Mouse (Mus musculus) embryonic facial prominence, embryonic 12.5 days (tissue): Measurements from ENCODE around the gene Gm4353. TPM values are rescaled to one million over a fixed set of nuclear protein-coding genes. Genes with fewer than 3 reads are reported as not detected.

Experiments used
- ATAC-seq: fragments of 200-750 bp; cut with Nextera tagmentation; 2 replicates; pipeline ENCODE4 v1.8.0; 2017; ENCODE audit not compliant: insufficient number of reproducible peaks, insufficient read depth, low FRiP score, low TSS enrichment
- H3K27ac ChIP-seq: fragments of 300-500 bp; sonication (generic); 2 replicates; pipeline ENCODE4 v1.5.1; 2016; ENCODE audit warnings: mild to moderate bottlenecking
- H3K27me3 ChIP-seq: fragments of 300-500 bp; sonication (generic); 2 replicates; pipeline ENCODE4 v1.6.1; 2016; ENCODE audit warnings: mild to moderate bottlenecking, moderate library complexity
- H3K36me3 ChIP-seq: fragments of 300-500 bp; sonication (generic); 2 replicates; pipeline ENCODE4 v1.6.1; 2016; ENCODE audit warnings: mild to moderate bottlenecking
- H3K4me1 ChIP-seq: fragments of 300-500 bp; sonication (generic); 2 replicates; pipeline ENCODE4 v1.6.1; 2016
- H3K4me2 ChIP-seq: fragments of 300-500 bp; sonication (generic); replicated peaks from 2 replicates; pipeline ENCODE4 v1.6.1; 2016; ENCODE audit warnings: mild to moderate bottlenecking, moderate library complexity
- H3K4me3 ChIP-seq: fragments of 300-500 bp; sonication (generic); 2 replicates; pipeline ENCODE4 v1.5.1; 2016; ENCODE audit warnings: mild to moderate bottlenecking
- H3K9ac ChIP-seq: fragments of 300-500 bp; sonication (generic); 2 replicates; pipeline ENCODE4 v1.6.1; 2016; ENCODE audit warnings: mild to moderate bottlenecking, moderate library complexity
- H3K9me3 ChIP-seq: fragments of 300-500 bp; sonication (generic); 2 replicates; pipeline ENCODE4 v1.6.1; 2016; ENCODE audit warnings: mild to moderate bottlenecking, moderate library complexity
- WGBS: fragments of 180-500 bp; shearing (Covaris S2); methylation state at CpG from one replicate; pipeline ENCODE4 v1.1.7; 2016; 5-methylcytosine and 5-hydroxymethylcytosine counted together
- polyA plus RNA-seq: library from polyadenylated mRNA; unstranded; fragments of >200 nt; fragmentation: Nextera tagmentation; extraction: Ambion mirVana; gene quantifications from 2 replicates; pipeline ENCODE4 v1.2.1, GENCODE M21; 2016

The Gm4353 gene
- polyA plus RNA-seq, 1 experiment from 2014 or later: 1.1 TPM

GRCm38 (mm10) chr7:116119306-116119857, 34.9 kb upstream of the Gm4353 start:
- Histone ChIP-seq H3K4me3 (no peak overlapping the region), H3K27ac (no peak overlapping the region), H3K36me3 (no peaks in the 10 kb centered on the region), H3K9ac (no peak overlapping the region), H3K9me3 (no peaks in the 10 kb centered on the region), H3K4me2 (no peak overlapping the region), H3K27me3 (no peaks in the 10 kb centered on the region), H3K4me1 (peaks cover 10% of the 10 kb centered on the region; the same call in 1 of the 2 replicates)
- 81% methylated on average over 1 of the region's 1 CpGs for WGBS
- no peak for ATAC-seq

GRCm38 (mm10) chr7:116115991-116116390, 31.6 kb upstream of the Gm4353 start:
- 85% methylated on average over 2 of the region's 2 CpGs for WGBS
- Histone ChIP-seq H3K9ac (no peak overlapping the region), H3K27ac (no peak overlapping the region), H3K27me3 (no peaks in the 10 kb centered on the region), H3K36me3 (no peaks in the 10 kb centered on the region), H3K4me3 (no peak overlapping the region), H3K9me3 (no peaks in the 10 kb centered on the region), H3K4me1 (no peaks in the 10 kb centered on the region), H3K4me2 (no peak overlapping the region)
- no peak for ATAC-seq

DNA sequence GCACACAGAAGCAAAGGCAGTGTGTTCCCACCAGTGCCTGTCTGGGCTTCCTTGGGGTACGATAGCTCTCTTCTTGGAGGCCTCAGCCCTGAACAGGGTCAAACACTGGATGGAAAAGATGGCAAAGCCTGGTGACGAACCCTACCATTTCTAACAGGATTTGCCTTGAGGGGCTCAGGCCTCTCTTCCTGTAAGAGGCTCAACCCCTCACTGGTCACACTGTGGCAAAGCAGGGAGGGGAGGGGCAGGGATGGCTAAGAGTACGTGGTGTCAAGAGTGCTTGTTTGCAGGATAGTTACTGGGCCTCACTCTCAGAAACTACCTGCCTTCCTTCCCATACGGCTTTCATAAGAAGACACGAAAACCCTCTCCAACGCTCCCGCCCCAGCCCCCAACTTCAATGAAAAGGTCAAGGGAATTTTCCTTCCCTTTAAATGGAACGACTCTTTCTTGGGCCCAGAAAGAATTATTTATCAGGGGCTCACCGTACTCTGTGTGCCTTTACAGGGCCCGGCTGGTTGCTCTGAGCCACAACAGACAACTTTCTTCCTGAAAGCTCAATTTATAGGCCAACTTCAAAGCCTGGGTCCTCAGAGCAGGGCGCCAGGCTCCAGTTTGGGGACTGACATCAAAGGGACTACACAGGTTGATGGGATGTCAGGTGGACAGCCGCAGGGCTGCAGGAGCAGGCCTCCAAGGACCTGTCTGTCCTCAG, 30.9 kb upstream of the Gm4353 start:
- H3K4me2 ChIP-seq: no peak overlapping the region
- H3K9ac ChIP-seq: no peak overlapping the region
- no peak overlapping the region for H3K4me3 ChIP-seq
- no peaks in the 10 kb centered on the region for H3K36me3 ChIP-seq
- no peaks in the 10 kb centered on the region for H3K27me3 ChIP-seq
- no peaks in the 10 kb centered on the region for H3K4me1 ChIP-seq
- H3K9me3 ChIP-seq: no peaks in the 10 kb centered on the region
- no peak for ATAC-seq
- WGBS: 65% methylated on average over 12 of the region's 12 CpGs
- H3K27ac ChIP-seq: no peak overlapping the region

DNA sequence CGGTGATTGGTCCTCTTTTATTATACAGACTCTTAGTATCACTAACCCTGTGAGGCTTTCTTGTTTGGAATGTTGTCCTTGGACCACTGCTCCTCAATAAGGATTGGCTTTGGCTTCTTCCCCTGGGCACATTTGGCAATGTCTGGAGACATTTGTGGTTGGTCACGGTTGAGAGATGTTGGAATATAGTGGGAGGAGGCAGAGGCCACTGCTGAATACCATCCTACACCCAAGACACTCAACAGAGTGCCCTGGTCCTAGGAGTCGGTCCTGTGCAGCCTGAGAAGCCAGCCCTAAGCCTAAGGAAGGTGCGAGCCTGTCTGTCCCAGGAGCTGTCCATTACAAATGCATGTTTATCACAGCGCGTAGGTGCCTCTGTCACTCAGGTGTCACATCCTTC, 27.1 kb upstream of the Gm4353 start:
- Histone ChIP-seq H3K9ac (no peak overlapping the region), H3K27me3 (no peaks in the 10 kb centered on the region), H3K27ac (no peak overlapping the region), H3K4me2 (no peak overlapping the region), H3K4me3 (no peak overlapping the region), H3K4me1 (no peaks in the 10 kb centered on the region), H3K9me3 (no peaks in the 10 kb centered on the region), H3K36me3 (peaks cover 13% of the 10 kb centered on the region)
- ATAC-seq: no peak
- WGBS: 84% methylated on average over 6 of the region's 6 CpGs

- ATAC-seq: no peak
Measured at GRCm38 (mm10) chr7:116110661-116111060, 26.2 kb upstream of the Gm4353 start.

GRCm38 (mm10) chr7:116103091-116103490, 18.7 kb upstream of the Gm4353 start:
- Histone ChIP-seq H3K27ac (no peak overlapping the region), H3K4me2 (no peak overlapping the region), H3K36me3 (peaks cover 65% of the 10 kb centered on the region), H3K4me3 (no peak overlapping the region), H3K9me3 (no peaks in the 10 kb centered on the region), H3K4me1 (no peaks in the 10 kb centered on the region), H3K27me3 (no peaks in the 10 kb centered on the region), H3K9ac (no peak overlapping the region)
- WGBS: 96% methylated on average over 9 of the region's 9 CpGs
- no peak for ATAC-seq

More at GRCm38 (mm10) chr7:116110661-116111060, 26.2 kb upstream of the Gm4353 start:
- no peak overlapping the region for H3K27ac ChIP-seq
- H3K4me1 ChIP-seq: no peaks in the 10 kb centered on the region
- 78% methylated on average over 3 of the region's 3 CpGs for WGBS
- H3K4me2 ChIP-seq: no peak overlapping the region
- no peaks in the 10 kb centered on the region for H3K9me3 ChIP-seq
- no peaks in the 10 kb centered on the region for H3K27me3 ChIP-seq
- H3K36me3 ChIP-seq: peaks cover 22% of the 10 kb centered on the region
- no peak overlapping the region for H3K9ac ChIP-seq
- no peak overlapping the region for H3K4me3 ChIP-seq

GRCm38 (mm10) chr7:116099952-116100528, 15.6 kb upstream of the Gm4353 start:
- Histone ChIP-seq H3K4me1 (peaks cover 8% of the 10 kb centered on the region), H3K27ac (no peak overlapping the region), H3K4me2 (no peak overlapping the region), H3K9ac (no peak overlapping the region), H3K9me3 (no peaks in the 10 kb centered on the region), H3K4me3 (no peak overlapping the region), H3K27me3 (no peaks in the 10 kb centered on the region), H3K36me3 (peaks cover 38% of the 10 kb centered on the region)
- ATAC-seq: no peak
- WGBS: 91% methylated on average over 7 of the region's 7 CpGs

DNA sequence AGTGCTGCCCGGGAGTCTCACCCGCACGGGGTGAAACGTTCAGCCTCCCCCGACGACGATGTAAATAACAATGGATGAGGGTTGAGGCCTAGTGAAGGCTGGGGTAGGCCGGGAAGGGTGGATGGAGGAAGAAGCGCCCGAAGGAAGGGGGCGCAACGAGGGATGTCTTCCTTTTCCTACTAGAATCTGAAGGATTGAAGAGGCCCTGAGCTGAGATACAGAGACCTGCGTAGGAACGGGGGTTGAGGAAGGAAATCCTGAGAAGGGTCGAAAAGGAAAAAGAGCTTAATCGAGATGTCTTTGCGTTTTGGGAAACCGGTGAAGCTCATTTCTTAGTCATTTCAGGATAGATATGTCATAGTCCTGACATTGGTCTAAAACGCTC, 9.0 kb upstream of the Gm4353 start:
- H3K9ac ChIP-seq: peak overlapping the region; percentile 82
- H3K9me3 ChIP-seq: no peaks in the 10 kb centered on the region
- H3K4me2 ChIP-seq: peak overlapping the region; percentile 77
- peak; percentile 83 for ATAC-seq
- peak overlapping the region; percentile 69 for H3K4me3 ChIP-seq
- H3K27me3 ChIP-seq: no peaks in the 10 kb centered on the region
- WGBS: under 1% methylated on average over 19 of the region's 19 CpGs
- H3K27ac ChIP-seq: peak overlapping the region; percentile 92
- no peaks in the 10 kb centered on the region for H3K36me3 ChIP-seq
- H3K4me1 ChIP-seq: peaks cover 16% of the 10 kb centered on the region

GRCm38 (mm10) chr7:116092710-116093465, 8.5 kb upstream of the Gm4353 start:
- under 1% methylated on average over 38 of the region's 38 CpGs for WGBS
- no peaks in the 10 kb centered on the region for H3K9me3 ChIP-seq
- peak overlapping the region; percentile 77 for H3K4me2 ChIP-seq
- no peaks in the 10 kb centered on the region for H3K36me3 ChIP-seq
- peaks cover 16% of the 10 kb centered on the region for H3K4me1 ChIP-seq
- H3K4me3 ChIP-seq: peak overlapping the region; percentile 69
- no peaks in the 10 kb centered on the region for H3K27me3 ChIP-seq
- H3K9ac ChIP-seq: peak overlapping the region; percentile 82
- H3K27ac ChIP-seq: peak overlapping the region; percentile 92
- ATAC-seq: peak; percentile 100

- no peak for ATAC-seq
- Histone ChIP-seq H3K9ac (no peak overlapping the region), H3K27ac (no peak overlapping the region), H3K36me3 (no peaks in the 10 kb centered on the region), H3K9me3 (no peaks in the 10 kb centered on the region), H3K4me1 (no peaks in the 10 kb centered on the region), H3K4me2 (no peak overlapping the region), H3K27me3 (no peaks in the 10 kb centered on the region), H3K4me3 (no peak overlapping the region)
- WGBS: 47% methylated on average over 1 of the region's 1 CpGs
Measured at GRCm38 (mm10) chr7:116060739-116061138, 23.7 kb downstream of the Gm4353 start.

- 16% methylated on average over 15 of the region's 15 CpGs for WGBS
- Histone ChIP-seq H3K27ac (no peak overlapping the region), H3K4me2 (peak overlapping the region; percentile 97), H3K27me3 (peaks cover 32% of the 10 kb centered on the region), H3K4me3 (peak overlapping the region; percentile 41), H3K36me3 (no peaks in the 10 kb centered on the region), H3K9me3 (no peaks in the 10 kb centered on the region), H3K9ac (no peak overlapping the region), H3K4me1 (peaks cover 7% of the 10 kb centered on the region; the same call in 1 of the 2 replicates)
- ATAC-seq: no peak
Measured at GRCm38 (mm10) chr7:116040470-116041019, 43.9 kb downstream of the Gm4353 start.
